Mouse (Mus musculus): ENCODE results near the gene Prpsap2. TPM values are rescaled to one million over a fixed set of nuclear protein-coding genes. Genes with fewer than 3 reads are reported as not detected.

Gene Prpsap2
- polyA plus RNA-seq, 1 experiment from 2014 or later, result 33.1 TPM

DNA sequence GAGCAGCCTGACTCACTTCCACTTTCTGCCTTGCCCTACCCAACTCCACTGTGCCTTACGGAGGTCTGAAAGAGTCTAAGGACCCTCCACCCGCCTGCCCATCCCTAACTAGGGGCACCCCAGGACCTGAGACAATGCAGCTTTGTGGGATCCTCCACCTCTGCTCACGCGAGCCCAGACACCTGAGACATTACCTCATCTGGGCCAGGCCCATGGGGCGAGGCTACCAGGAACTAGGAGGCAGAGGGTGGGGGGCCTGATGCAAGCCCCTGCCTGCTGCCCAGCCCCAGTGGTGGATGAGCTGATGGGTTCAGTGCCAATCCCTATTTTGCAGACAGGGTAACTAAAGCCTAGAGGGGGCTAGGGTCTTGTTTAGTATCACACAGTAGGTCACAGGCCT is 62.4 kb downstream of the Prpsap2 start:
- DNase-seq (ENCODE audit: low spot score), result no peak
- no peak overlapping the region for H3K27ac ChIP-seq (replicated peaks; ENCODE audit: low read depth, low read length)
- H3K27me3 ChIP-seq (ENCODE audit: control insufficient read depth, insufficient read depth, low read length), result no peaks in the 10 kb centered on the region
- no peaks in the 10 kb centered on the region for H3K9me3 ChIP-seq (replicated peaks; ENCODE audit: control insufficient read depth, low read length)
- ATAC-seq (replicated peaks; ENCODE audit: insufficient number of reproducible peaks, low FRiP score, low TSS enrichment, low read depth), result no peak
- WGBS, result 86% methylated on average over 5 of the region's 5 CpGs
- H3K36me3 ChIP-seq (replicated peaks; ENCODE audit: control insufficient read depth, insufficient read depth, low read depth, low read length), result no peaks in the 10 kb centered on the region
- no peaks in the 10 kb centered on the region for H3K4me1 ChIP-seq (ENCODE audit: control insufficient read depth, insufficient read depth, low read length)
- no peak overlapping the region for H3K9ac ChIP-seq (replicated peaks; ENCODE audit: low read length)
- no peak overlapping the region for H3K4me2 ChIP-seq (ENCODE audit: low read depth, low read length)
- H3K4me3 ChIP-seq (ENCODE audit: low read depth, low read length), result no peak overlapping the region

DNA sequence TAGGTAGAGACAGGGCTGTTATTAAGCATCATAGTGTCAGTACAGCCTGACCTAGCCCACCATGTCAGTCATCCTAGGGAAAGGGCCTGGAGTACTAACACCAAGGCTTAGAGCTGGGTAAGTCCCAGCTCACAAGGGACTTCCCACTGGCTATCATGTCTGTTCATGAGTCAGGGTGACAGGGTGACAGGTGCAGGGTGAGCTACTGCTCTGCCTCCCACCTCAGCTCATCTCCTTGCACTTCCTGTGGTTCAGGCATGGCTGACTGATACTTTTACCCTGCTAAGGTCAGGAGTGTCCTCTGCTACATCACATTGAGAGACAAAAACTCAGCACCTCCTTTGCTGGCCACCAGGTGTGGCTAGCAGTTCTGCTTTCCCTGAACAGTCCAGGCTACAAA is 63.0 kb downstream of the Prpsap2 start:
- Histone ChIP-seq H3K4me2 (ENCODE audit: low read depth, low read length) (no peak overlapping the region), H3K9ac (replicated peaks; ENCODE audit: low read length) (no peak overlapping the region), H3K4me3 (ENCODE audit: low read depth, low read length) (no peak overlapping the region), H3K9me3 (replicated peaks; ENCODE audit: control insufficient read depth, low read length) (no peaks in the 10 kb centered on the region), H3K27me3 (ENCODE audit: control insufficient read depth, insufficient read depth, low read length) (no peaks in the 10 kb centered on the region), H3K36me3 (replicated peaks; ENCODE audit: control insufficient read depth, insufficient read depth, low read depth, low read length) (no peaks in the 10 kb centered on the region), H3K27ac (replicated peaks; ENCODE audit: low read depth, low read length) (no peak overlapping the region), H3K4me1 (ENCODE audit: control insufficient read depth, insufficient read depth, low read length) (no peaks in the 10 kb centered on the region)
- DNase-seq (ENCODE audit: low spot score) (no peak), ATAC-seq (replicated peaks; ENCODE audit: insufficient number of reproducible peaks, low FRiP score, low TSS enrichment, low read depth) (no peak)

DNA sequence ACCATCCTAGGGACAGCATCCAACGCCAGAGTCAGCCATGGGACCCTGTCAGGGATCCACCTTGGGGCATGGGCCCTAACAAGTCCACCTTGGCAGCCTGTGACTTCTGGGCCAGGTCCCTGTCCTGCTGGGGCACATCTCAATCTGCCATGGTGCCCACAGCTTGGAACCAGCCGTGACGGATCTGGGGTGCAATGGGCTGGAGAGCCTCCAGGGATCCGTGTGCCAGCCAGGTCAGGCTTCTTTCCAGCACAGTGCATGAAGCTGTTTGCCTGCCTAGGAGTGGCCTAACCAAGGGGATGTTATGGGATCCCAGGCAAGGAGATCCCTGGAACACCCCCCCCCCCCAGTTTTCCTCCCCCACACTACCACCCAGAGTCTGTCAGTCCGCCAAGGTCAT is 68.9 kb downstream of the Prpsap2 start:
- no peak overlapping the region for H3K4me2 ChIP-seq (ENCODE audit: low read depth, low read length)
- no peaks in the 10 kb centered on the region for H3K4me1 ChIP-seq (ENCODE audit: control insufficient read depth, insufficient read depth, low read length)
- no peak for ATAC-seq (replicated peaks; ENCODE audit: insufficient number of reproducible peaks, low FRiP score, low TSS enrichment, low read depth)
- H3K27me3 ChIP-seq (ENCODE audit: control insufficient read depth, insufficient read depth, low read length), result no peaks in the 10 kb centered on the region
- WGBS, result 90% methylated on average over 5 of the region's 5 CpGs
- no peaks in the 10 kb centered on the region for H3K9me3 ChIP-seq (replicated peaks; ENCODE audit: control insufficient read depth, low read length)
- H3K36me3 ChIP-seq (replicated peaks; ENCODE audit: control insufficient read depth, insufficient read depth, low read depth, low read length), result no peaks in the 10 kb centered on the region
- no peak overlapping the region for H3K9ac ChIP-seq (replicated peaks; ENCODE audit: low read length)
- no peak for DNase-seq (ENCODE audit: low spot score)
- H3K4me3 ChIP-seq (ENCODE audit: low read depth, low read length), result no peak overlapping the region
- H3K27ac ChIP-seq (replicated peaks; ENCODE audit: low read depth, low read length), result no peak overlapping the region

DNA sequence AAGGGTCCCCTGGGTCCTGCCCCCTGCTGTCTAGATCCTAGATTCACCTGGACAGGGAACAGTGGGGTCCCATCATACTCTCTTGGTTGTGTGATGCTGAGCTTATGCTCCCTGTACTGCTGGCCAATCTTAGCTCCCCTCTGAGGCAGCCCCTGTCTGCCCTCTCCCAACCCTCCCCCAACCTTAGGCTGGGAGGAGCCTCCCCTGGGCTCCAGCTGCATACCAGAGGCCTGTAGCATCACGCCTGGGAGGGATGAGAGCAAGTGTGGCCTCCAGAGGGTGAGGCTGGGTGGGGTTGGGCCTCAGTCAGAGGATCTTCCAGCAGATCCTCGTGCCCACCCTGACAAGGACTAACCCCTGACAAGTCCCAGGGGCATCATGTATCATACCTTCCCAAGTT is 74.3 kb downstream of the Prpsap2 start:
- Histone ChIP-seq H3K4me2 (ENCODE audit: low read depth, low read length) (no peak overlapping the region), H3K4me3 (ENCODE audit: low read depth, low read length) (no peak overlapping the region), H3K4me1 (ENCODE audit: control insufficient read depth, insufficient read depth, low read length) (no peaks in the 10 kb centered on the region; the same call in 1 of the 2 replicates), H3K27ac (replicated peaks; ENCODE audit: low read depth, low read length) (no peak overlapping the region), H3K9me3 (replicated peaks; ENCODE audit: control insufficient read depth, low read length) (no peaks in the 10 kb centered on the region), H3K36me3 (replicated peaks; ENCODE audit: control insufficient read depth, insufficient read depth, low read depth, low read length) (no peaks in the 10 kb centered on the region), H3K27me3 (ENCODE audit: control insufficient read depth, insufficient read depth, low read length) (peaks cover 14% of the 10 kb centered on the region), H3K9ac (replicated peaks; ENCODE audit: low read length) (no peak overlapping the region)
- DNase-seq (ENCODE audit: low spot score) (no peak), ATAC-seq (replicated peaks; ENCODE audit: insufficient number of reproducible peaks, low FRiP score, low TSS enrichment, low read depth) (0 out of 2 replicates have a peak, but pooled peaks have one; percentile 19)
- 37% methylated on average over 2 of the region's 2 CpGs for WGBS

- Histone ChIP-seq H3K9ac (replicated peaks; ENCODE audit: low read length) (no peak overlapping the region), H3K9me3 (replicated peaks; ENCODE audit: control insufficient read depth, low read length) (no peaks in the 10 kb centered on the region), H3K4me3 (ENCODE audit: low read depth, low read length) (no peak overlapping the region), H3K27ac (replicated peaks; ENCODE audit: low read depth, low read length) (no peak overlapping the region), H3K4me2 (ENCODE audit: low read depth, low read length) (no peak overlapping the region), H3K4me1 (ENCODE audit: control insufficient read depth, insufficient read depth, low read length) (no peaks in the 10 kb centered on the region; the same call in 1 of the 2 replicates), H3K27me3 (ENCODE audit: control insufficient read depth, insufficient read depth, low read length) (peaks cover 14% of the 10 kb centered on the region), H3K36me3 (replicated peaks; ENCODE audit: control insufficient read depth, insufficient read depth, low read depth, low read length) (no peaks in the 10 kb centered on the region)
- no peak for DNase-seq (ENCODE audit: low spot score)
- no peak for ATAC-seq (replicated peaks; ENCODE audit: insufficient number of reproducible peaks, low FRiP score, low TSS enrichment, low read depth)
- WGBS, result 39% methylated on average over 10 of the region's 10 CpGs
Measured at GRCm38 (mm10) chr11:61686906-61687453, 74.9 kb downstream of the Prpsap2 start.

DNA sequence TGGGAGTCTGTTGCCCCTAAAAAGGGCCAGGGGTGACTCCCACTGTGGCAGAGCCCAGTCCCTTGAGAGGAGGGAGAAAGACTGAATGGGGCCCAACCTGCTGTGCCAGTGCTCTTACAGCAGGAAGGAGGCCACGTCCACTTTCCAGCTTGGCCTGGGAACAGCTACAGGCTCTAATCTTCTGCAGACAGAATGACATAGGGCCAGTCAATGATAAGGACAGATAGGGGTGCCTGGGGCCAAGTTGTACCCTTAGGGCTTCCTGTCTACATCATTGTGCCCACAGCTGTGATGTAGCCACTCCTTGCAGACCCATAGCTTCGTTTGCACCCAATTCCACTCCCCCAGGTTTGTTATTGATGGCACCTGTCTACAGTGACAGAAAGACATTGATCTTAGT is 75.7 kb downstream of the Prpsap2 start:
- H3K4me2 ChIP-seq (ENCODE audit: low read depth, low read length), result no peak overlapping the region
- 68% methylated on average over 2 of the region's 2 CpGs for WGBS
- no peak overlapping the region for H3K27ac ChIP-seq (replicated peaks; ENCODE audit: low read depth, low read length)
- H3K4me1 ChIP-seq (ENCODE audit: control insufficient read depth, insufficient read depth, low read length), result no peaks in the 10 kb centered on the region; the same call in 1 of the 2 replicates
- H3K9ac ChIP-seq (replicated peaks; ENCODE audit: low read length), result no peak overlapping the region
- ATAC-seq (replicated peaks; ENCODE audit: insufficient number of reproducible peaks, low FRiP score, low TSS enrichment, low read depth) (no peak), DNase-seq (ENCODE audit: low spot score) (no peak)
- H3K4me3 ChIP-seq (ENCODE audit: low read depth, low read length), result no peak overlapping the region
- no peaks in the 10 kb centered on the region for H3K9me3 ChIP-seq (replicated peaks; ENCODE audit: control insufficient read depth, low read length)
- H3K27me3 ChIP-seq (ENCODE audit: control insufficient read depth, insufficient read depth, low read length), result peaks cover 14% of the 10 kb centered on the region
- H3K36me3 ChIP-seq (replicated peaks; ENCODE audit: control insufficient read depth, insufficient read depth, low read depth, low read length), result no peaks in the 10 kb centered on the region

DNA sequence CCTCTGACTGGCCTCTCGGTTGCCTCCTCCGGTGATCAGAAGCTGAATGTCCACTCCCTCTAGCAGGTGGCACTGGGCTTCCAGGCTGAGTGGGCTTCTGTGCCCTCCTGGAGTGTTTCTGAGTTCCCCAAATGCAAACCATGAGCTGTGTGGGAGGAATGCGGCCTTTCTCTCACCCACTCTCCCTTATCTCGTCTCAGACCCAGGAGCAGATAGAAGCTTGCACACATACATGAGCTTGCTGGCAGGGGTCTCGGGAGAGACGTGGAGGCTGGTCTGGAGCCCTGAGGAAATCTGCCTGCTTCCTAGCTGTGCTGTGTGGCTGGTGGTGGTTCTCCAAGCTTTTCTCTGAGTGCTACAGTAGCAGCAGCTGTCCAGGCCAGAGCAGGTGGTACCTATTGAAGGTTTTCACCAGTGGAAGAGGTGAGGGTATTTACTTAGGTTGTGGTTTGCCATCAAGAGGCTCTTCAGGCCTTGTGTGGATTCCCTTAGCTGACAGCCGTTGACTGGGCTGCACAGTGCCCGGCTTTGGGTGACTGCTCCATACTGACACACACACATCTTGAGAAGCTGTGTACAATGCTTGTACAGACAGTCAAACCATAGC is 76.7 kb downstream of the Prpsap2 start:
- no peak for DNase-seq (ENCODE audit: low spot score)
- Histone ChIP-seq H3K4me3 (ENCODE audit: low read depth, low read length) (no peak overlapping the region), H3K27me3 (ENCODE audit: control insufficient read depth, insufficient read depth, low read length) (peaks cover 14% of the 10 kb centered on the region), H3K9me3 (replicated peaks; ENCODE audit: control insufficient read depth, low read length) (no peaks in the 10 kb centered on the region), H3K9ac (replicated peaks; ENCODE audit: low read length) (no peak overlapping the region), H3K4me1 (ENCODE audit: control insufficient read depth, insufficient read depth, low read length) (no peaks in the 10 kb centered on the region; the same call in 1 of the 2 replicates), H3K36me3 (replicated peaks; ENCODE audit: control insufficient read depth, insufficient read depth, low read depth, low read length) (no peaks in the 10 kb centered on the region), H3K4me2 (ENCODE audit: low read depth, low read length) (no peak overlapping the region; the same call in 1 of the 2 replicates), H3K27ac (replicated peaks; ENCODE audit: low read depth, low read length) (no peak overlapping the region)
- no peak for ATAC-seq (replicated peaks; ENCODE audit: insufficient number of reproducible peaks, low FRiP score, low TSS enrichment, low read depth)
- WGBS, result 76% methylated on average over 8 of the region's 8 CpGs

DNA sequence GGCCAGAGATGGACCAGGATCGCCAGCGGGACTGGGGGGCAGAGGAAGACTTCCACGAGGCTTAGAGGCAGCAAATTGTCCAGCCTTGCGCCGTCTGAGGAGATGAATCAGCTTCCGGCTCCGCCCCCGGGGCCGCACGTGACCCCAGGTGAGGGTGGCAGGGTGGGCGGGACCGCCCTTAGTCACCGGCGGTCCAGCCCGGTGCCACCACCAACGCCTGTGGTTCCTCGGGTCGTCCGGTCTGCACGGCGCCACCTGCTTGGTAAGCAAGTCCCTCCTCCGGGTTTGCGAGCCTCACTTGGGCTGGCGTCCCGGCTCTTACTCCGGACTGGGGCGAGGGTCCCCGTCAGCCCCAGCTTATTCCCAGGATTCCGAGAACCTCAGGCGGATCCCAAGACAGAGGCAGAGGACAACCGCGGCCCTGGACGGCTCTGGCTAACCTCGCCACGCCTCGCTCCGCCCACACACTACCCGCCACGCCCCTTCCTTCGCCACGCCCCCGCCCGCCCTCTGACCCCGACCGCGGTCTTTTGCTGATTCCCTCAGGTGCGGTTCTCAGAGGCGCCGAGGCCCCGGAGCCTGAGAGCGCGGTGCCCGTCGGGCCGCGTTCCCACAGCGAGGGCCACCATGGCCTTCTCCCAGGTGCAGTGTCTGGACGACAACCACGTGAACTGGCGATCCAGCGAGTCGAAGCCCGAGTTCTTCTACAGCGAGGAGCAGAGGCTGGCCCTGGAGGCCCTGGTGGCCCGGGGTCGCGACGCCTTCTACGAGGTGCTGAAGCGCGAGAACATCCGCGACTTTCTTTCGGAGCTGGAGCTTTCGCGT is 77.8 kb downstream of the Prpsap2 start, which contains the start of gene Fam83g:
Gene Fam83g (plus strand): TSS at position 185 of the 825 bp plus-strand sequence.
- H3K4me3 ChIP-seq (ENCODE audit: low read depth, low read length), result peak within 1 kb of the TSS; percentile 38
- peak within 1 kb of the TSS; percentile 62 for H3K4me2 ChIP-seq (ENCODE audit: low read depth, low read length)
- WGBS, result 4% methylated on average over 69 of the region's 76 CpGs
- peaks cover 14% of the 10 kb centered on the region for H3K27me3 ChIP-seq (ENCODE audit: control insufficient read depth, insufficient read depth, low read length)
- H3K9ac ChIP-seq (replicated peaks; ENCODE audit: low read length), result peak within 1 kb of the TSS; percentile 26; the same call in 1 of the 2 replicates
- ATAC-seq (replicated peaks; ENCODE audit: insufficient number of reproducible peaks, low FRiP score, low TSS enrichment, low read depth) (0 out of 2 replicates have a peak, but pooled peaks have one; percentile 68), DNase-seq (ENCODE audit: low spot score) (peak; percentile 60)
- H3K4me1 ChIP-seq (ENCODE audit: control insufficient read depth, insufficient read depth, low read length), result no peaks in the 10 kb centered on the region; the same call in 1 of the 2 replicates
- H3K9me3 ChIP-seq (replicated peaks; ENCODE audit: control insufficient read depth, low read length), result no peaks in the 10 kb centered on the region
- H3K27ac ChIP-seq (replicated peaks; ENCODE audit: low read depth, low read length), result no peak within 1 kb of the TSS
- H3K36me3 ChIP-seq (replicated peaks; ENCODE audit: control insufficient read depth, insufficient read depth, low read depth, low read length), result no peaks in the 10 kb centered on the region

All from embryonic facial prominence, embryonic 11.5 days (tissue).